Mouse (Mus musculus) embryonic facial prominence, embryonic 10.5 days (tissue): Measurements from ENCODE around the gene Dennd4a. TPM values are rescaled to one million over a fixed set of nuclear protein-coding genes. Genes with fewer than 3 reads are reported as not detected.
A peak's percentile ranks its signal among the peaks of the same experiment; 100 is the strongest.

Source experiments
- DNase-seq: peaks from one replicate; pipeline ENCODE4 v3.0.0-alpha.2; 2017; ENCODE audit warnings: low spot score
- H3K27ac ChIP-seq: fragments of 300-500 bp; sonication (generic); replicated peaks from 2 replicates; pipeline ENCODE4 v1.5.1; 2016; ENCODE audit warnings: mild to moderate bottlenecking
- H3K27me3 ChIP-seq: fragments of 300-500 bp; sonication (generic); replicated peaks from 2 replicates; pipeline ENCODE4 v1.6.1; 2016; ENCODE audit warnings: low read depth, mild to moderate bottlenecking; ENCODE audit not compliant: poor library complexity, severe bottlenecking
- H3K36me3 ChIP-seq: fragments of 300-500 bp; sonication (generic); replicated peaks from 2 replicates; pipeline ENCODE4 v1.6.1; 2016; ENCODE audit warnings: mild to moderate bottlenecking, moderate library complexity
- H3K4me1 ChIP-seq: fragments of 300-500 bp; sonication (generic); 2 replicates; pipeline ENCODE4 v1.6.1; 2016
- H3K4me3 ChIP-seq: fragments of 300-500 bp; sonication (generic); 2 replicates; pipeline ENCODE4 v1.5.1; 2016; ENCODE audit warnings: mild to moderate bottlenecking, moderate library complexity
- H3K9me3 ChIP-seq: fragments of 300-500 bp; sonication (generic); 2 replicates; pipeline ENCODE4 v1.6.1; 2016; ENCODE audit warnings: mild to moderate bottlenecking
- WGBS: fragments of 180-500 bp; shearing (Covaris S2); methylation state at CpG from one replicate; pipeline ENCODE4 v1.1.7; 2016; 5-methylcytosine and 5-hydroxymethylcytosine counted together
- polyA plus RNA-seq: library from polyadenylated mRNA; unstranded; fragments of >200 nt; fragmentation: Nextera tagmentation; extraction: Ambion mirVana; gene quantifications from 2 replicates; pipeline ENCODE4 v1.2.1, GENCODE M21; 2016

Gene Dennd4a
- polyA plus RNA-seq = 8.6 TPM in 2 replicates

- DNase-seq = peak; percentile 99
- H3K4me3 ChIP-seq = peak within 1 kb of the TSS; percentile 91
- H3K27me3 ChIP-seq = no peaks in the 10 kb centered on the region
- H3K36me3 ChIP-seq = no peaks in the 10 kb centered on the region
- H3K9me3 ChIP-seq = no peaks in the 10 kb centered on the region
- peak within 1 kb of the TSS; percentile 91 for H3K27ac ChIP-seq
- WGBS = under 1% methylated on average over 51 of the region's 51 CpGs
- H3K4me1 ChIP-seq = peaks cover 19% of the 10 kb centered on the region
Measured at GRCm38 (mm10) chr9:64810822-64811537, at the start of gene Dennd4a. Gene Dennd4a (plus strand): TSS chr9:64811340.

- no peak for DNase-seq
- Histone ChIP-seq H3K27me3 (no peaks in the 10 kb centered on the region), H3K9me3 (no peaks in the 10 kb centered on the region), H3K27ac (no peak overlapping the region), H3K4me1 (peaks cover 4% of the 10 kb centered on the region), H3K4me3 (no peak overlapping the region), H3K36me3 (no peaks in the 10 kb centered on the region)
- 83% methylated on average over 2 of the region's 2 CpGs for WGBS
Measured at GRCm38 (mm10) chr9:64764824-64765223, 46.3 kb upstream of the Dennd4a start.

- no peak for DNase-seq
Measured at GRCm38 (mm10) chr9:64766136-64766535, 45.0 kb upstream of the Dennd4a start.

DNA sequence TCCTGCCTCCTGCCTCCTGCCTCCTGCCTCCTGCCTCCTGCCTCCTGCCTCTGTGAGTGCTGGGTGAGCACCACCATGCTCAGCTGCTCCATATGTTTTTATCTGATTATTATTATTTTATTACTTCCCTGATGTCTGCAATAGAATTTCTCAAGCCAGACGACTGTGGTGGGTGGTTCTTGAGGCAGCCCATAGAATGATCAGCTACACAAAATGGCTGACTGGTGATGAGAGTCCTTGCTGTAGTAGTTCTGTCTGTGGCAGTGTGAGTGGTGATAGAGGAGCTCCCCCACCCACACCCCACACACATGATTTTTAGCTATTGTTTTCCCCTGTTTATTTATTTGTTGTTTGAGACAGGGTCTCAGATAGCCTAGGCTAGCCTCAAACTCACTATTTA lies 43.3 kb upstream of the Dennd4a start:
- Histone ChIP-seq H3K4me1 (peaks cover 4% of the 10 kb centered on the region), H3K9me3 (no peaks in the 10 kb centered on the region), H3K27ac (no peak overlapping the region), H3K4me3 (no peak overlapping the region), H3K36me3 (no peaks in the 10 kb centered on the region), H3K27me3 (no peaks in the 10 kb centered on the region)
- 69% methylated on average over 1 of the region's 1 CpGs for WGBS
- no peak for DNase-seq

More at GRCm38 (mm10) chr9:64766136-64766535, 45.0 kb upstream of the Dennd4a start:
- H3K36me3 ChIP-seq = no peaks in the 10 kb centered on the region
- no peaks in the 10 kb centered on the region for H3K9me3 ChIP-seq
- H3K4me1 ChIP-seq = peaks cover 4% of the 10 kb centered on the region
- no peak overlapping the region for H3K27ac ChIP-seq
- no peaks in the 10 kb centered on the region for H3K27me3 ChIP-seq
- WGBS = 86% methylated on average over 3 of the region's 3 CpGs
- H3K4me3 ChIP-seq = no peak overlapping the region

DNA sequence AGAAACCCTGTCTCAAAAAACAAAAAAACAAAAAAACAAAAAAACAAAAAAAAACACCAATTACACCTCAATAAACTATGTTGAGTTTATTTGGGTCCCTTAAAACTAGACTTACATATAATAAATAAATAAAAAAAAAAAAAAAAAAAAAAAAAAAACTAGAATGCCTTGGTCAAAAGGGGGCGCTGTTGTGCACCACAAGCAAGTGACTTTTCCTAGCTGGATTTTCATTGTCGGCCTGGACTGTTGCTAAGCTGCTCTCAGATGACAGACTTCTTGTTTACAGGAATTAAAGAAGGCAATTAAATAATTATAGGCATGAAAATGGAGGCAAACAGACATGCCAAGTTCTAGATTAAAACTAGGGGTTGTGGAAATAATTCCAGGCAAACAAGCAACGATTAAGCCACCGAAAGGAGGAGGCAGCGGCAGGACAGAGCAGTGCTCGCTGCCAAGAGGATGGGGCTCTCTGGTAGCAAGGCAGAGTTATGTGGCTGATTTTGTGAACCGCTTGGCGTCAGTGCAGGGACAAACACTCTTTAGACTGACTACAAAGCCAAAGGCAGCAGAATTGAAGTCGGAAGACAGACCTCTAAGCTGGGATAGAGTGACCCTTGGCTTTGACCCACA lies 42.0 kb upstream of the Dennd4a start:
- DNase-seq = peak; percentile 47
- Histone ChIP-seq H3K4me3 (no peak overlapping the region), H3K27me3 (no peaks in the 10 kb centered on the region), H3K4me1 (peaks cover 4% of the 10 kb centered on the region), H3K9me3 (no peaks in the 10 kb centered on the region), H3K27ac (no peak overlapping the region), H3K36me3 (no peaks in the 10 kb centered on the region)
- 38% methylated on average over 9 of the region's 9 CpGs for WGBS

DNA sequence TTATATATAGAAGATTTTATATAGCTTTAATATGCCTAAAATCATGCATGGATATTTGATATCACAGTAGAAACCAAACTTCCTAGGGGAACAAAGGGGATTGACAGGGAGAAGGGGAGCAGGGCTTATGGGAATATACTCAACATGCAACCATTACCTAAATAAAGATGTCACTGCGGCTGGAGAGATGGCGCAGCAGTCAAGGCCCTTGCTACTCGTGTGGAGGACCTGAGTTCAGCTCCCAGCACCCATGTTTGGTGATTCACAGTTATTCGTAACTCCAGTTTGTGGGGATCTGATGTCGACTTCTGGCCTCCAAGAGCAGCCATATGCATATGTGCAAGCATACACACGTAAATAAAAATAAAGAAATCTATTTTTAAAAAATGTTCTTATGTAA lies 41.2 kb upstream of the Dennd4a start:
- peaks cover 11% of the 10 kb centered on the region for H3K4me1 ChIP-seq
- 93% methylated on average over 6 of the region's 6 CpGs for WGBS

GRCm38 (mm10) chr9:64770411-64770849 lies 40.7 kb upstream of the Dennd4a start:
- H3K4me1 ChIP-seq = peaks cover 14% of the 10 kb centered on the region
- no peaks in the 10 kb centered on the region for H3K27me3 ChIP-seq
- WGBS = 90% methylated on average over 5 of the region's 5 CpGs
- no peak for DNase-seq
- H3K27ac ChIP-seq = no peak overlapping the region
- no peaks in the 10 kb centered on the region for H3K36me3 ChIP-seq
- no peak overlapping the region for H3K4me3 ChIP-seq
- no peaks in the 10 kb centered on the region for H3K9me3 ChIP-seq

More for the DNA sequence above, 41.2 kb upstream of the Dennd4a start:
- DNase-seq = no peak
- Histone ChIP-seq H3K36me3 (no peaks in the 10 kb centered on the region), H3K27me3 (no peaks in the 10 kb centered on the region), H3K4me3 (no peak overlapping the region), H3K27ac (no peak overlapping the region), H3K9me3 (no peaks in the 10 kb centered on the region)

DNA sequence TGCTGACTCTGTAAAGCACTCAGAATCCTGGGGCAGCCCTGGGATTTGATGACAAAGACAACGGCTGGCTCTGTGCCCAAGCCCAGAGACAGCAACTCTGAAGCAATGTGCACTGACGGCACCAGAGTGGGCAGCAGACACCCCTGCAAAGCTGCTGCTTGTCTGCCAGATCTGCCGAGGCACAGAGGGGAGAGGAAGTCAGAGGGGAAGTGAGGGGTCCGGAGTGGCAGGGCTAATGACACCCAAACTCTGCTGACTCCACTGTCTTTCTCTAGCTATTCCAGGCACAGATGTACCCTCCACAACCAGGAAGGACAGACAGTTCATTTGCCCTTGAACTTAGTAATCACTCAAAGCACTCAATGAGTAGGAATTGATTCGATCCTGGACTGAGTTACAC lies 39.9 kb upstream of the Dennd4a start:
- DNase-seq = no peak
- H3K36me3 ChIP-seq = no peaks in the 10 kb centered on the region
- H3K27ac ChIP-seq = no peak overlapping the region
- WGBS = 77% methylated on average over 5 of the region's 5 CpGs
- no peaks in the 10 kb centered on the region for H3K9me3 ChIP-seq
- no peaks in the 10 kb centered on the region for H3K27me3 ChIP-seq
- H3K4me3 ChIP-seq = no peak overlapping the region
- peaks cover 14% of the 10 kb centered on the region for H3K4me1 ChIP-seq

DNA sequence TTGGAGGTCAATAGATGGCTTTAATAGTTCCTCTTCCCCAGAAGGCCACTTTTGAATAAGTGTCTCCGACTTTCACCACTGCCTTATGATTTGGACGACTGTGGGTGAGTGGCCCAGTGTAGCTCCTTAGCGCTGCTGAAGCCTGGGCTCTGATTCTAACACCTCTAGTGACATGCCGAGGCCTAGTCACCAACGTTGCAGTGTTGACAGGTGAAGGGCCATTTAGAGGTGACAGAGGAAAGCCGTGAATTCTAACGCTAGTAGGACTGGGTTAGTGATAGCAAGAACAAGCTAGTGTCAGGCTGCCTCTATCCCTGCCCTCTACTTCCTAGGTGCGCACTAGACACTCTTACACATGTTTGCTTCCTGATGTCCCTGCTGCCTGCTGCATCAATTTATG lies 37.9 kb upstream of the Dennd4a start:
- no peaks in the 10 kb centered on the region for H3K36me3 ChIP-seq
- H3K9me3 ChIP-seq = no peaks in the 10 kb centered on the region
- DNase-seq = no peak
- H3K4me3 ChIP-seq = no peak overlapping the region
- 87% methylated on average over 8 of the region's 8 CpGs for WGBS
- peaks cover 14% of the 10 kb centered on the region for H3K4me1 ChIP-seq
- no peak overlapping the region for H3K27ac ChIP-seq
- no peaks in the 10 kb centered on the region for H3K27me3 ChIP-seq

DNA sequence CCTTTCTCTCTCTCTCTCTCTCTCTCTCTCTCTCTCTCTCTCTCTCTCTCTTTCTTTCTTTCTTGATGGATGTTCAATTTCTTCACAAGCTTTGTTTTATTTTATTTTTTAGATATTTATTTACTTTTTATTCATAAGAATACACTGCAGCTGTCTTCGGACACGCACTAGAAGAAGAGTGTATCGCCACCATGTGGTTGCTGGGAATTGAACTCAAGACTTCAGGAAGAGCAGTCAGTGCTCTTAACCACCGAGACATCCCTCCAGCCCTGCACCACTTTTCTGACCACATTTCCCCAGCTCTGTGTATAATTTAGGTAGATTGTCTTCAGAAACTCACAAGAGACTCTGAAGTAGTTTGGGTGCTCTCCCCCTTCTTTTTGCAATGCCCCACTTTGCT lies 37.2 kb upstream of the Dennd4a start:
- no peak for DNase-seq
- Histone ChIP-seq H3K4me3 (no peak overlapping the region), H3K36me3 (no peaks in the 10 kb centered on the region), H3K27me3 (no peaks in the 10 kb centered on the region), H3K4me1 (peaks cover 14% of the 10 kb centered on the region), H3K27ac (no peak overlapping the region), H3K9me3 (no peaks in the 10 kb centered on the region)
- 62% methylated on average over 4 of the region's 4 CpGs for WGBS

GRCm38 (mm10) chr9:64774411-64774811 lies 36.7 kb upstream of the Dennd4a start:
- Histone ChIP-seq H3K36me3 (no peaks in the 10 kb centered on the region), H3K27me3 (no peaks in the 10 kb centered on the region), H3K4me3 (no peak overlapping the region), H3K9me3 (no peaks in the 10 kb centered on the region), H3K27ac (no peak overlapping the region), H3K4me1 (peaks cover 12% of the 10 kb centered on the region)
- WGBS = 38% methylated on average over 5 of the region's 5 CpGs
- no peak for DNase-seq

DNA sequence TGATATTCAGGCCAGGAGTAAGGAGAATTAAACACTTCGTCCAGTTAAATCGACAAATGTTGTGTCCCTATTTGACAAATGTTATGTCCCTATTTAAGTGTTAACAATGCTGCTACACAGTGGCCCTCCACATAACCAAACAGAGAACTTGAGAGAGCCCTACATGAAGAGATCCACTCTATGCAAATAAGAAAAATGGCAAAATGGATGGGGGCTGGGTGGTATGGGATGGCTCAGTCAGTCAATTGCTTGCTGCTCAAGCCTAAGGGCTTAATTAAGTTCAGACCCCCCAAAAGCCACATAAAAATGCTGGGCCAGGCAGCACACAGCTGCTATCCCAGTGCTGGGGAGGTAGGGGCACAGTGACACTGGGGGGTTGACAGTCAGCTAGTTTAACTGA lies 36.3 kb upstream of the Dennd4a start:
- DNase-seq = no peak
- Histone ChIP-seq H3K36me3 (no peaks in the 10 kb centered on the region), H3K9me3 (no peaks in the 10 kb centered on the region), H3K27me3 (no peaks in the 10 kb centered on the region), H3K27ac (no peak overlapping the region), H3K4me3 (no peak overlapping the region), H3K4me1 (peaks cover 10% of the 10 kb centered on the region)
- WGBS = 88% methylated on average over 2 of the region's 2 CpGs

DNA sequence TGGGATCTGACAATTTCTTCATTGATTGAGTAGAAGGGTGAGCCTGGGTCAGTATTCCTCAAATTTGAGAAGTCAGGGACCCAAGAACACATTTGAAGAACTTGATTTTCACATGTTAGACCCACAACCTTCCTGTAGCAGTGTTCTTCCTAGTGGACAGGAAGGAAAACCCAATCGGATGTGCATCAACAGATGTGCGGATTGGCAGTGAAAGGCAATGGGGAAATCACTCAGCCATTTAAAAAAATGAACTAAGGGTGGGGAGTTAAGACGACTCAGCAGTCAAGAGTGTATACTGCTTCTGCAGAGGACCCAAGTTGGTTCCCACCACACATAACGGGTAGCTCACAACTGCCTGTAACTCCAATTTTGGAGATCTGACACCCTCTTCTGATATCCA lies 35.6 kb upstream of the Dennd4a start:
- no peak for DNase-seq
- Histone ChIP-seq H3K27ac (no peak overlapping the region), H3K4me1 (peaks cover 10% of the 10 kb centered on the region), H3K27me3 (no peaks in the 10 kb centered on the region), H3K9me3 (no peaks in the 10 kb centered on the region), H3K4me3 (no peak overlapping the region), H3K36me3 (no peaks in the 10 kb centered on the region)
- WGBS = 82% methylated on average over 4 of the region's 4 CpGs
